Mouse (Mus musculus): ENCODE data around the gene Hnrnpdl. TPM values are rescaled to one million over a fixed set of nuclear protein-coding genes. Genes with fewer than 3 reads are reported as not detected.

Hnrnpdl gene
- total and polyA plus RNA-seq, 2 experiments = 28.9 to 51.4 TPM

- Histone ChIP-seq H3K4me3 (ENCODE audit: insufficient read depth, low read depth, low read length) (peak overlapping the region; percentile 92), H3K36me3 (ENCODE audit: control insufficient read depth, insufficient read depth, low read length) (peaks cover 11% of the 10 kb centered on the region), H3K79me2 (ENCODE audit: control insufficient read depth, insufficient read depth, low read length) (peaks cover 19% of the 10 kb centered on the region; the same call in 1 of the 2 replicates), H3K4me1 (ENCODE audit: control insufficient read depth, insufficient read depth, low read length) (peaks cover 5% of the 10 kb centered on the region; the same call in 1 of the 2 replicates), H3K9ac (ENCODE audit: low read depth, low read length) (peak overlapping the region; percentile 81), H3K27ac (replicated peaks; ENCODE audit: insufficient read depth, low read depth, low read length) (peak overlapping the region; percentile 49), H3K27me3 (ENCODE audit: control insufficient read depth, insufficient read depth, low read length) (no peaks in the 10 kb centered on the region)
- under 1% methylated on average over 19 of the region's 19 CpGs for WGBS
- no peak for DNase-seq (ENCODE audit: extremely low read depth, low read depth, low spot score)
- TF ChIP-seq CTCF (IDR thresholded peaks at IDR 0.05; ENCODE audit: low read depth, low read length) (no peak), POLR2A (IDR thresholded peaks at IDR 0.05; ENCODE audit: extremely low read depth, insufficient read depth, low read length) (no peak)
Measured at GRCm38 (mm10) chr5:100040281-100040784, 869 bp upstream of the Hnrnpdl start.

GRCm38 (mm10) chr5:100038714-100039601 is 506 bp downstream of the Hnrnpdl start:
- peak; percentile 51 for DNase-seq (ENCODE audit: extremely low read depth, low read depth, low spot score)
- H3K4me3 ChIP-seq (ENCODE audit: insufficient read depth, low read depth, low read length) = peak overlapping the region; percentile 92
- H3K9ac ChIP-seq (ENCODE audit: low read depth, low read length) = peak overlapping the region; percentile 94
- H3K36me3 ChIP-seq (ENCODE audit: control insufficient read depth, insufficient read depth, low read length) = peaks cover 22% of the 10 kb centered on the region
- no peaks in the 10 kb centered on the region for H3K27me3 ChIP-seq (ENCODE audit: control insufficient read depth, insufficient read depth, low read length)
- peaks cover 19% of the 10 kb centered on the region; the same call in 1 of the 2 replicates for H3K79me2 ChIP-seq (ENCODE audit: control insufficient read depth, insufficient read depth, low read length)
- under 1% methylated on average over 112 of the region's 113 CpGs for WGBS
- peaks cover 3% of the 10 kb centered on the region; the same call in 1 of the 2 replicates for H3K4me1 ChIP-seq (ENCODE audit: control insufficient read depth, insufficient read depth, low read length)
- peak overlapping the region; percentile 94 for H3K27ac ChIP-seq (replicated peaks; ENCODE audit: insufficient read depth, low read depth, low read length)
- TF ChIP-seq POLR2A (IDR thresholded peaks at IDR 0.05; ENCODE audit: extremely low read depth, insufficient read depth, low read length) = peak; percentile 86; the same call in 1 of the 2 replicates
- TF ChIP-seq CTCF (IDR thresholded peaks at IDR 0.05; ENCODE audit: low read depth, low read length) = peak; percentile 81

DNA sequence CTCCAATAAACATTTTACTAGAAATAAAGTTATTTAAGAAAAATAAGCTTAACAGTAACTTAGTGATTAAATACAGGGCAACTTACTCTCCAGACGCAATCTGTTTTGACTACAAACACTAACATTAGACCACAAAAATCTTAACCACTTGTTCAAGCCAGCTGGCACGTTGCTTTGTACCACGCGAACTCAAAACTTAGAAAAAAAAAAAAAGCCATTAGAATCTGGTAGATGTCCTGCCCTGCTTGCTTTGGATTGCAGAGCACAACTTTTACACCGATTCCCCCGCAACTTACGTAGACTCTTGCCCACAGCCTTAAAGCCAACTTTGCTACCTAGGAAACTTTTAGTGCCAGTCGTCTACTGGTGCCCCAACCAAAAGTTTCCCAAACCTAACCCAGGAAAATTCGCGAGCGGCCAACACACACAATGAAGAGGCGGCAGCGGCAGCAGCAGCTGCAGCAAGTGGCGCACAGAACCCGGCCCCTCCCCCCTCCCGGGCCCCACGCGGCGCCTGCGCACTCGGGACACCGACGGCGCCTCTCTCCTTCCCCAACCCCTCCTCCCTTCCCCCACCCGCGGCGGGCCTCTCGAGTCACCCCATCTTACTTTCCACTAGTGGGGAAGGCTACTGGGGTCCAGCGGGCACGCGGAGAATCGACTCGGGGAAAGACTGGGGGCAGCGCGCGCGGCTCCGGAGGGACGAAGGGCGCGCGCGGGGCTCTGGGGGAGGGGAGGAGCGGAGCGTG is 1.3 kb downstream of the Hnrnpdl start:
- Histone ChIP-seq H3K9ac (ENCODE audit: low read depth, low read length) (peak overlapping the region; percentile 94), H3K27ac (replicated peaks; ENCODE audit: insufficient read depth, low read depth, low read length) (peak overlapping the region; percentile 94), H3K79me2 (ENCODE audit: control insufficient read depth, insufficient read depth, low read length) (peaks cover 19% of the 10 kb centered on the region; the same call in 1 of the 2 replicates), H3K27me3 (ENCODE audit: control insufficient read depth, insufficient read depth, low read length) (no peaks in the 10 kb centered on the region), H3K4me1 (ENCODE audit: control insufficient read depth, insufficient read depth, low read length) (peaks cover 3% of the 10 kb centered on the region; the same call in 1 of the 2 replicates), H3K4me3 (ENCODE audit: insufficient read depth, low read depth, low read length) (peak overlapping the region; percentile 92), H3K36me3 (ENCODE audit: control insufficient read depth, insufficient read depth, low read length) (peaks cover 28% of the 10 kb centered on the region)
- no peak for TF ChIP-seq CTCF (IDR thresholded peaks at IDR 0.05; ENCODE audit: low read depth, low read length)
- TF ChIP-seq POLR2A (IDR thresholded peaks at IDR 0.05; ENCODE audit: extremely low read depth, insufficient read depth, low read length) = no peak
- peak; percentile 54 for DNase-seq (ENCODE audit: extremely low read depth, low read depth, low spot score)
- 2% methylated on average over 43 of the region's 45 CpGs for WGBS

DNA sequence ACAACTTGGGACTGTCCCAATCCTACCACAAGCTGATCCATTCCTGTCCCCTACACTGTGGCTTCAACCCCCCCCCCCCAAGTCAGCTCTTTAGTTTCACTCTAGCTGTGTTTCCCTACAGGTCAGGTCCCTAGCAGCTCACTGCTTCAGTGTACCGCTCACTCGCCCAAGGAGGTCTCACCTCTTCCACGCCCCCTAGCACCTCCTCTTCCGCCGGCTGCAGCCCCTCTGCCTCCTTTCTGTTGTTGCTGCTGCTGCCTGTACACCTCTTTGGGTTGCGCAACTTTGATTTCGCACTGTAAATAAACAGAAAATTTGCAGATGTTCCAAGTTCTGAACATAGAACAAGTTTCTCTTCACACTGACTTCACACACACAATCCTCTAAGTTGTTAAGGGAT is 2.8 kb downstream of the Hnrnpdl start:
- Histone ChIP-seq H3K36me3 (ENCODE audit: control insufficient read depth, insufficient read depth, low read length) (peaks cover 33% of the 10 kb centered on the region), H3K4me3 (ENCODE audit: insufficient read depth, low read depth, low read length) (peak overlapping the region; percentile 24; the same call in 1 of the 2 replicates), H3K79me2 (ENCODE audit: control insufficient read depth, insufficient read depth, low read length) (peaks cover 19% of the 10 kb centered on the region; the same call in 1 of the 2 replicates), H3K4me1 (ENCODE audit: control insufficient read depth, insufficient read depth, low read length) (peaks cover 3% of the 10 kb centered on the region; the same call in 1 of the 2 replicates), H3K27ac (replicated peaks; ENCODE audit: insufficient read depth, low read depth, low read length) (no peak overlapping the region), H3K27me3 (ENCODE audit: control insufficient read depth, insufficient read depth, low read length) (no peaks in the 10 kb centered on the region), H3K9ac (ENCODE audit: low read depth, low read length) (peak overlapping the region; percentile 3; the same call in 1 of the 2 replicates)
- WGBS = 5% methylated on average over 7 of the region's 7 CpGs
- no peak for TF ChIP-seq POLR2A (IDR thresholded peaks at IDR 0.05; ENCODE audit: extremely low read depth, insufficient read depth, low read length)
- TF ChIP-seq CTCF (IDR thresholded peaks at IDR 0.05; ENCODE audit: low read depth, low read length) = no peak
- peak; percentile 87 for DNase-seq (ENCODE audit: extremely low read depth, low read depth, low spot score)

- H3K27ac ChIP-seq (replicated peaks; ENCODE audit: insufficient read depth, low read depth, low read length) = no peak overlapping the region
- no peaks in the 10 kb centered on the region for H3K27me3 ChIP-seq (ENCODE audit: control insufficient read depth, insufficient read depth, low read length)
- H3K36me3 ChIP-seq (ENCODE audit: control insufficient read depth, insufficient read depth, low read length) = peaks cover 33% of the 10 kb centered on the region
- DNase-seq (ENCODE audit: extremely low read depth, low read depth, low spot score) = no peak
- no peak overlapping the region for H3K4me3 ChIP-seq (ENCODE audit: insufficient read depth, low read depth, low read length)
- no peak overlapping the region for H3K9ac ChIP-seq (ENCODE audit: low read depth, low read length)
- H3K79me2 ChIP-seq (ENCODE audit: control insufficient read depth, insufficient read depth, low read length) = peaks cover 19% of the 10 kb centered on the region; the same call in 1 of the 2 replicates
- 45% methylated on average over 7 of the region's 7 CpGs for WGBS
- TF ChIP-seq CTCF (IDR thresholded peaks at IDR 0.05; ENCODE audit: low read depth, low read length) (no peak), POLR2A (IDR thresholded peaks at IDR 0.05; ENCODE audit: extremely low read depth, insufficient read depth, low read length) (no peak)
- H3K4me1 ChIP-seq (ENCODE audit: control insufficient read depth, insufficient read depth, low read length) = peaks cover 3% of the 10 kb centered on the region; the same call in 1 of the 2 replicates
Measured at GRCm38 (mm10) chr5:100035950-100036349, 3.5 kb downstream of the Hnrnpdl start.
